Mouse (Mus musculus) spleen, adult 2 months (tissue): Measurements from ENCODE around the gene Gm20388. TPM values are rescaled to one million over a fixed set of nuclear protein-coding genes. Genes with fewer than 3 reads are reported as not detected.

Experiments
- DNase-seq, 2 experiments: peaks; one replicate each; pipeline versions ENCODE4 v3.0.0 to v3.0.0-alpha.2; 2012 to 2021; ENCODE audit warnings: low spot score in 2 of 2, low read depth in 1 of 2
- H3K27ac ChIP-seq: fragments of 200-500 bp; 2 replicates; pipeline ENCODE4 v1.5.1; 2012; ENCODE audit warnings: low read length, inconsistent platforms; ENCODE audit not compliant: insufficient read depth
- H3K27me3 ChIP-seq: fragments of 200-500 bp; 2 replicates; pipeline ENCODE4 v1.6.1; 2012; ENCODE audit warnings: mild to moderate bottlenecking, moderate library complexity, low read length, inconsistent platforms; ENCODE audit not compliant: control insufficient read depth, insufficient read depth
- H3K36me3 ChIP-seq: fragments of 200-500 bp; 2 replicates; pipeline ENCODE4 v1.6.1; 2012; ENCODE audit warnings: mild to moderate bottlenecking, low read length, inconsistent platforms; ENCODE audit not compliant: control insufficient read depth, insufficient read depth
- H3K4me1 ChIP-seq: fragments of 200-500 bp; 2 replicates; pipeline ENCODE4 v1.6.1; 2011; ENCODE audit warnings: inconsistent platforms; ENCODE audit not compliant: control insufficient read depth, insufficient read depth, insufficient read length
- H3K4me3 ChIP-seq: fragments of 200-500 bp; 2 replicates; pipeline ENCODE4 v1.5.1; 2011; ENCODE audit warnings: mild to moderate bottlenecking, inconsistent platforms; ENCODE audit not compliant: insufficient read depth, insufficient read length; ENCODE audit errors: extremely low read depth
- CTCF ChIP-seq: fragments of 200-500 bp; IDR thresholded peaks from 2 replicates; pipeline ENCODE4 v1.5.1; 2011; ENCODE audit warnings: mild to moderate bottlenecking, inconsistent platforms; ENCODE audit not compliant: insufficient read depth, insufficient read length, insufficient replicate concordance; ENCODE audit errors: extremely low read depth
- POLR2A ChIP-seq: fragments of 200-500 bp; IDR thresholded peaks from 2 replicates; pipeline ENCODE4 v1.6.1; 2011; ENCODE audit warnings: low read depth, low read length, inconsistent platforms
- WGBS: fragments of 180-500 bp; shearing (Covaris S2); methylation state at CpG from one replicate; pipeline ENCODE4 v1.1.7; 2018; 5-methylcytosine and 5-hydroxymethylcytosine counted together
- polyA plus RNA-seq: library from polyadenylated mRNA; depleted of rRNA; stranded (reverse); fragments of >200 nt; gene quantifications from 2 replicates; pipeline ENCODE4 v1.2.3, GENCODE M21; 2012

The Gm20388 gene
- polyA plus RNA-seq, 1 experiment = 26.1 TPM

GRCm38 (mm10) chr8:122076183-122076842, 2165.7 kb downstream of the Gm20388 start:
- no peak overlapping the region for H3K27ac ChIP-seq
- DNase-seq = no peak
- no peaks in the 10 kb centered on the region for H3K36me3 ChIP-seq
- H3K4me1 ChIP-seq = no peaks in the 10 kb centered on the region
- 53% methylated on average over 23 of the region's 23 CpGs for WGBS
- no peaks in the 10 kb centered on the region for H3K27me3 ChIP-seq
- no peak overlapping the region for H3K4me3 ChIP-seq
- no peak for TF ChIP-seq POLR2A
- TF ChIP-seq CTCF = no peak

DNA sequence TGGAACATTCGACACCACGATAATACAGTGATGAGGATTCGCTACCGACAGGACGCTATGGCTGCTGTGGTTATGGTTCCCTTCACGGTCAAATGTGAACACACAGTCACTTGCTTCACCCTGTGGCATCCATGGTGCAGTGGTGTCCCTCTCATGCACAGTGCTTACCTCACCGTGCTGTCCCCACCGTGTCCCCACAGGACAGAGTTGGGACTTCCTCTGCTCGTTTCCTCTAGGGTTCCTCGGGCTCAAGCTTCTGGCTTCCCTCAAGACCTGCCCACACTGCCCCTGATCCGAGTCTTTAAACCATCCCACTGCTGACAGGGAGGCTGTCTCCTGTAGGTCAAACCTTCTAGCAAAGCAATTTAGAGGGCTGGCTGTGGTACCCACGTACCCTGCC, 2167.7 kb downstream of the Gm20388 start:
- no peaks in the 10 kb centered on the region for H3K36me3 ChIP-seq
- H3K27ac ChIP-seq = no peak overlapping the region
- no peak for DNase-seq
- H3K4me1 ChIP-seq = no peaks in the 10 kb centered on the region
- no peaks in the 10 kb centered on the region for H3K27me3 ChIP-seq
- no peak overlapping the region for H3K4me3 ChIP-seq
- WGBS = 45% methylated on average over 12 of the region's 12 CpGs
- TF ChIP-seq CTCF = no peak
- TF ChIP-seq POLR2A = no peak

DNA sequence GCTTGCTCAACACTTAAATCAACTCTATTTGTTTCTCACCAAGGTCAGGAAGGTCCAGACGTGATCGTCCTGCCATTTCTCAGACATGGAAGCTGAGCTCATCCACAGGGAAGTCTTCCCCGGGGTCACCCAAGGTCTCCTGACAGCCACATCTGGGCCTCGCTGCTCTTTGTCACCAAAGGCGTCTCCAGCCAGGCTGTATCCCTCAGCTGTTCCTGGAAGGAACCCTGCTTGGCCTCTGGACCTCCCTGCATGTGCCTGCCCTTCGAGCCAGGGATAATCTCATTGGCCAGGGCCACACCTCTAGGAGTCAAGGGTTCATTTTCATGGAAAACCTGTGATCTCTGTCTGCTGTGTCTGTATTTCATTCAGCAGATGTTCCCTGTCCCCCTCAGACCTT, 2168.5 kb downstream of the Gm20388 start:
- Histone ChIP-seq H3K4me3 (no peak overlapping the region), H3K27me3 (no peaks in the 10 kb centered on the region), H3K27ac (no peak overlapping the region), H3K36me3 (no peaks in the 10 kb centered on the region), H3K4me1 (no peaks in the 10 kb centered on the region)
- TF ChIP-seq POLR2A (no peak), CTCF (no peak)
- WGBS = 79% methylated on average over 6 of the region's 6 CpGs
- DNase-seq = no peak

- 69% methylated on average over 5 of the region's 5 CpGs for WGBS
- no peaks in the 10 kb centered on the region for H3K36me3 ChIP-seq
- no peak for TF ChIP-seq POLR2A
- no peak for TF ChIP-seq CTCF
- DNase-seq = no peak
- no peaks in the 10 kb centered on the region for H3K27me3 ChIP-seq
- H3K4me3 ChIP-seq = no peak overlapping the region
- H3K27ac ChIP-seq = no peak overlapping the region
- no peaks in the 10 kb centered on the region for H3K4me1 ChIP-seq
These were observed 2169.7 kb downstream of the Gm20388 start for GRCm38 (mm10) chr8:122080347-122080746.

- Histone ChIP-seq H3K4me3 (no peak overlapping the region), H3K4me1 (no peaks in the 10 kb centered on the region), H3K36me3 (no peaks in the 10 kb centered on the region), H3K27ac (no peak overlapping the region), H3K27me3 (no peaks in the 10 kb centered on the region)
- no peak for TF ChIP-seq CTCF
- TF ChIP-seq POLR2A = no peak
- WGBS = 92% methylated on average over 6 of the region's 6 CpGs
- no peak for DNase-seq
These were observed 2172.8 kb downstream of the Gm20388 start for GRCm38 (mm10) chr8:122083401-122083800.

DNA sequence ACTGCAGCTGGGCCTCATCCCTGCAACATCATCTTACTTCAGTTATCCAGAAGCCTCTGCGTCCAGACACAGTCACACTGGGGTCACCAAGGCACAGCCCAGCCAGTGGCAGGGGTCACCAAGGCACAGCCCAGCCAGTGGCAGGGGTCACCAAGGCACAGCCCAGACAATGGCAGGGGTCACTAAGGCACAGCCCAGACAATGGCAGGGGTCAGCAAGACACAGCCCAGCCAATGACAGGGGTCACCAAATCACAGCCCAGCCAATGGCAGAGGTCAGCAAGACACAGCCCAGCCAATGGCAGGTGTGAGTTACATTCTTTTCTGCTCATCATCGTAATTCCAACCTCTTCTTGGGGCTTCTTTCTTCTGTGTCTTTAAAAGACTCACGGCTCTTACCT, 2173.5 kb downstream of the Gm20388 start:
- H3K27me3 ChIP-seq = no peaks in the 10 kb centered on the region
- H3K27ac ChIP-seq = no peak overlapping the region
- DNase-seq = no peak
- H3K4me1 ChIP-seq = no peaks in the 10 kb centered on the region
- TF ChIP-seq CTCF = no peak
- TF ChIP-seq POLR2A = no peak
- no peak overlapping the region for H3K4me3 ChIP-seq
- WGBS = 77% methylated on average over 3 of the region's 3 CpGs
- no peaks in the 10 kb centered on the region for H3K36me3 ChIP-seq

- no peak for TF ChIP-seq CTCF
- TF ChIP-seq POLR2A = no peak
- Histone ChIP-seq H3K4me1 (no peaks in the 10 kb centered on the region), H3K27me3 (no peaks in the 10 kb centered on the region), H3K36me3 (no peaks in the 10 kb centered on the region), H3K27ac (no peak overlapping the region), H3K4me3 (no peak overlapping the region)
- 79% methylated on average over 15 of the region's 15 CpGs for whole genome bisulfite sequencing
- DNase-seq = no peak
These were observed 2174.2 kb downstream of the Gm20388 start for GRCm38 (mm10) chr8:122084726-122085410.
